Mouse (Mus musculus): ENCODE measurements at regions not wholly inside any gene's neighbourhood (a gene's known extent, or its start where the extent isn't known, plus 50 kb on each side); places are given as distances from the start of the nearest gene placed in this dataset.

DNA sequence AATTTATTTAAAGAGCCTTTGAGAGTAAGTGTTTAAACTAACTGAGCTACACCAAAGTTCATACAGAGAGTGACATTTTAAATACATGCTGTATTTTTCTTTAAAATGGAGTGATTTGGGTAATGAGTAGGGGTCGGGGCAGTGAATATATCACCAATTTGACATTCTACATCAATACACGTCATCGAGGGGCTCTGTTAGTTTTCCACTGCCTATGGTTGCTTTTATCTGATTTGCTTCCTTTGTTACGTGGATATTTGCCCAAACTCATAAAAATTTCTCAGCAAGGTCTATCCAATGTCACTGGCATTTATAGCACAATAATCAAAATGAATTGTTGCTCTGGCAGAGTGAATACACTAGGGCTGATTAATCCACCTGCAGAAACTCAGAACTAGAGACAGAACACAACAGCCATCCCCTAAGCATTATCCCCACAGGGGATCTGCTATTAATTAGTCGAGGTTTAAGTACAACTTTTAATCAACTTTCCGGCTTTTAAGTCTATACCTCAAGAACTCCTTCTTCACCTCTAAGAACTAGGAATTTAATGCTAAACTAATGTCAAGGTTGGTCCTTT, 400.1 kb upstream of the Sptlc3 start:
- Histone ChIP-seq H3K4me3 (ENCODE audit: low read depth, low read length) (no peak overlapping the region), H3K9me3 (replicated peaks; ENCODE audit: control insufficient read depth, low read length) (no peaks in the 10 kb centered on the region), H3K4me2 (ENCODE audit: low read depth, low read length) (no peak overlapping the region), H3K27me3 (ENCODE audit: control insufficient read depth, insufficient read depth, low read length) (no peaks in the 10 kb centered on the region), H3K9ac (replicated peaks; ENCODE audit: low read length) (no peak overlapping the region), H3K36me3 (replicated peaks; ENCODE audit: control insufficient read depth, insufficient read depth, low read depth, low read length) (no peaks in the 10 kb centered on the region), H3K4me1 (ENCODE audit: control insufficient read depth, insufficient read depth, low read length) (no peaks in the 10 kb centered on the region), H3K27ac (replicated peaks; ENCODE audit: low read depth, low read length) (no peak overlapping the region)
- ATAC-seq (replicated peaks; ENCODE audit: insufficient number of reproducible peaks, low FRiP score, low TSS enrichment, low read depth): no peak
- DNase-seq (ENCODE audit: low spot score): no peak
- WGBS: 71% methylated on average over 6 of the region's 6 CpGs

DNA sequence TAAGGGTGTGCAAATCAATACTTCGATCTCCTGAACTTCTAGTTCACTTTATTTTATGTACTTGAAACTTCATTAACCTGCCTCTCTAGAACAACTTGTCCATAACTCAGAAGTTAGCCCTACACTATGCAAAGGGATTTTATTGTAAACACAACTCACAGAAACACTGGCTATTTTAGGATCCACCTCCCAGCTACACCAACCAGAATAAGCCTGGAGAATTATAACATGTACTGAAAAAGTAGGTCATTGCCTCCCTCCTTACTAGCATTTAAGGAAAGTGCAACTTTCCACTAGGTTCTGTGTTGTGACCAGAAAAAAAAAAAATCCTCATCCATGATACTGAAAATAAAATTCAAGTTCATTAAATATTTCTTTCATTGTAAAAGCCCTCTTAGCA, 382.0 kb upstream of the Sptlc3 start:
- Histone ChIP-seq H3K4me2 (ENCODE audit: low read depth, low read length) (no peak overlapping the region), H3K27ac (replicated peaks; ENCODE audit: low read depth, low read length) (no peak overlapping the region), H3K4me1 (ENCODE audit: control insufficient read depth, insufficient read depth, low read length) (no peaks in the 10 kb centered on the region), H3K9me3 (replicated peaks; ENCODE audit: control insufficient read depth, low read length) (no peaks in the 10 kb centered on the region), H3K27me3 (ENCODE audit: control insufficient read depth, insufficient read depth, low read length) (no peaks in the 10 kb centered on the region), H3K4me3 (ENCODE audit: low read depth, low read length) (no peak overlapping the region), H3K9ac (replicated peaks; ENCODE audit: low read length) (no peak overlapping the region), H3K36me3 (replicated peaks; ENCODE audit: control insufficient read depth, insufficient read depth, low read depth, low read length) (no peaks in the 10 kb centered on the region)
- no peak for DNase-seq (ENCODE audit: low spot score)
- 89% methylated on average over 1 of the region's 1 CpGs for WGBS
- ATAC-seq (replicated peaks; ENCODE audit: insufficient number of reproducible peaks, low FRiP score, low TSS enrichment, low read depth): no peak

DNA sequence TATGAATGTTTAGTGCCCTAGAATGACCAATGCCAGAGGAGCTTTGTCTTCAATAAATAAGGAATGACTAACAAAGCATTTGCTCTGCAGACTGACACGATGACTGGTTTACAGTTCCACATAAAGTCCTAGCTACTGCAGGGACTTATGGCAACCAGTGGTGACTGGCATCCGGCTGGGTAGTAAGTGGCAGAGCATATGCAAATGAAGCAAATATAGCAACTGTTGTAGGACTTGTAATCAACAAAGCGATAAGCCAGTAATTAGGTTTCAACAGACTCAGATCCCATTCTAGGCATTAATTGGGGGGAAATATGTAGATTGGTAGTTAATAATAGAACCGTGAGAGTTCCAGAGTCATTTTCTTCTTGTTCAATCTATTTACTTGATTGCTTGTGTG, 379.2 kb upstream of the Sptlc3 start:
- WGBS: 88% methylated on average over 4 of the region's 4 CpGs
- DNase-seq (ENCODE audit: low spot score) (no peak), ATAC-seq (replicated peaks; ENCODE audit: insufficient number of reproducible peaks, low FRiP score, low TSS enrichment, low read depth) (no peak)
- Histone ChIP-seq H3K4me1 (ENCODE audit: control insufficient read depth, insufficient read depth, low read length) (no peaks in the 10 kb centered on the region), H3K4me3 (ENCODE audit: low read depth, low read length) (no peak overlapping the region), H3K36me3 (replicated peaks; ENCODE audit: control insufficient read depth, insufficient read depth, low read depth, low read length) (no peaks in the 10 kb centered on the region), H3K27ac (replicated peaks; ENCODE audit: low read depth, low read length) (no peak overlapping the region), H3K27me3 (ENCODE audit: control insufficient read depth, insufficient read depth, low read length) (no peaks in the 10 kb centered on the region), H3K9ac (replicated peaks; ENCODE audit: low read length) (no peak overlapping the region), H3K4me2 (ENCODE audit: low read depth, low read length) (no peak overlapping the region), H3K9me3 (replicated peaks; ENCODE audit: control insufficient read depth, low read length) (no peaks in the 10 kb centered on the region)

- Histone ChIP-seq H3K27ac (replicated peaks; ENCODE audit: low read depth, low read length) (no peak overlapping the region), H3K4me2 (ENCODE audit: low read depth, low read length) (no peak overlapping the region), H3K4me3 (ENCODE audit: low read depth, low read length) (no peak overlapping the region), H3K36me3 (replicated peaks; ENCODE audit: control insufficient read depth, insufficient read depth, low read depth, low read length) (no peaks in the 10 kb centered on the region), H3K9me3 (replicated peaks; ENCODE audit: control insufficient read depth, low read length) (no peaks in the 10 kb centered on the region), H3K9ac (replicated peaks; ENCODE audit: low read length) (no peak overlapping the region), H3K4me1 (ENCODE audit: control insufficient read depth, insufficient read depth, low read length) (no peaks in the 10 kb centered on the region), H3K27me3 (ENCODE audit: control insufficient read depth, insufficient read depth, low read length) (no peaks in the 10 kb centered on the region)
- 89% methylated on average over 1 of the region's 1 CpGs for WGBS
- ATAC-seq (replicated peaks; ENCODE audit: insufficient number of reproducible peaks, low FRiP score, low TSS enrichment, low read depth): no peak
- no peak for DNase-seq (ENCODE audit: low spot score)
Measured at GRCm38 (mm10) chr2:139120905-139121304, 372.8 kb upstream of the Sptlc3 start.

- H3K27me3 ChIP-seq (ENCODE audit: control insufficient read depth, insufficient read depth, low read length): no peaks in the 10 kb centered on the region
- H3K36me3 ChIP-seq (replicated peaks; ENCODE audit: control insufficient read depth, insufficient read depth, low read depth, low read length): no peaks in the 10 kb centered on the region
- no peak overlapping the region for H3K9ac ChIP-seq (replicated peaks; ENCODE audit: low read length)
- WGBS: 74% methylated on average over 1 of the region's 1 CpGs
- H3K4me1 ChIP-seq (ENCODE audit: control insufficient read depth, insufficient read depth, low read length): no peaks in the 10 kb centered on the region
- DNase-seq (ENCODE audit: low spot score): no peak
- no peak overlapping the region for H3K4me2 ChIP-seq (ENCODE audit: low read depth, low read length)
- no peak overlapping the region for H3K27ac ChIP-seq (replicated peaks; ENCODE audit: low read depth, low read length)
- no peak overlapping the region for H3K4me3 ChIP-seq (ENCODE audit: low read depth, low read length)
- H3K9me3 ChIP-seq (replicated peaks; ENCODE audit: control insufficient read depth, low read length): no peaks in the 10 kb centered on the region
- no peak for ATAC-seq (replicated peaks; ENCODE audit: insufficient number of reproducible peaks, low FRiP score, low TSS enrichment, low read depth)
Measured at GRCm38 (mm10) chr2:139132121-139132520, 361.6 kb upstream of the Sptlc3 start.

- WGBS: 78% methylated on average over 1 of the region's 1 CpGs
- ATAC-seq (replicated peaks; ENCODE audit: insufficient number of reproducible peaks, low FRiP score, low TSS enrichment, low read depth): no peak
- no peak overlapping the region for H3K27ac ChIP-seq (replicated peaks; ENCODE audit: low read depth, low read length)
Measured at GRCm38 (mm10) chr2:139147004-139147403, 346.7 kb upstream of the Sptlc3 start.

GRCm38 (mm10) chr2:139179641-139180040, 314.1 kb upstream of the Sptlc3 start:
- Histone ChIP-seq H3K4me3 (ENCODE audit: low read depth, low read length) (no peak overlapping the region), H3K27ac (replicated peaks; ENCODE audit: low read depth, low read length) (no peak overlapping the region), H3K36me3 (replicated peaks; ENCODE audit: control insufficient read depth, insufficient read depth, low read depth, low read length) (no peaks in the 10 kb centered on the region), H3K4me1 (ENCODE audit: control insufficient read depth, insufficient read depth, low read length) (no peaks in the 10 kb centered on the region), H3K27me3 (ENCODE audit: control insufficient read depth, insufficient read depth, low read length) (no peaks in the 10 kb centered on the region), H3K9ac (replicated peaks; ENCODE audit: low read length) (no peak overlapping the region), H3K4me2 (ENCODE audit: low read depth, low read length) (no peak overlapping the region), H3K9me3 (replicated peaks; ENCODE audit: control insufficient read depth, low read length) (no peaks in the 10 kb centered on the region)
- 81% methylated on average over 2 of the region's 2 CpGs for WGBS
- DNase-seq (ENCODE audit: low spot score): no peak
- ATAC-seq (replicated peaks; ENCODE audit: insufficient number of reproducible peaks, low FRiP score, low TSS enrichment, low read depth): no peak

More at GRCm38 (mm10) chr2:139147004-139147403, 346.7 kb upstream of the Sptlc3 start:
- Histone ChIP-seq H3K4me1 (ENCODE audit: control insufficient read depth, insufficient read depth, low read length) (no peaks in the 10 kb centered on the region), H3K9me3 (replicated peaks; ENCODE audit: control insufficient read depth, low read length) (no peaks in the 10 kb centered on the region), H3K4me3 (ENCODE audit: low read depth, low read length) (no peak overlapping the region), H3K9ac (replicated peaks; ENCODE audit: low read length) (no peak overlapping the region), H3K4me2 (ENCODE audit: low read depth, low read length) (no peak overlapping the region), H3K36me3 (replicated peaks; ENCODE audit: control insufficient read depth, insufficient read depth, low read depth, low read length) (no peaks in the 10 kb centered on the region), H3K27me3 (ENCODE audit: control insufficient read depth, insufficient read depth, low read length) (no peaks in the 10 kb centered on the region)
- DNase-seq (ENCODE audit: low spot score): no peak

- Histone ChIP-seq H3K4me2 (ENCODE audit: low read depth, low read length) (no peak overlapping the region), H3K4me1 (ENCODE audit: control insufficient read depth, insufficient read depth, low read length) (no peaks in the 10 kb centered on the region), H3K9ac (replicated peaks; ENCODE audit: low read length) (no peak overlapping the region), H3K9me3 (replicated peaks; ENCODE audit: control insufficient read depth, low read length) (no peaks in the 10 kb centered on the region), H3K27me3 (ENCODE audit: control insufficient read depth, insufficient read depth, low read length) (no peaks in the 10 kb centered on the region), H3K4me3 (ENCODE audit: low read depth, low read length) (no peak overlapping the region), H3K36me3 (replicated peaks; ENCODE audit: control insufficient read depth, insufficient read depth, low read depth, low read length) (no peaks in the 10 kb centered on the region), H3K27ac (replicated peaks; ENCODE audit: low read depth, low read length) (no peak overlapping the region)
- WGBS: 83% methylated on average over 2 of the region's 2 CpGs
- no peak for DNase-seq (ENCODE audit: low spot score)
- no peak for ATAC-seq (replicated peaks; ENCODE audit: insufficient number of reproducible peaks, low FRiP score, low TSS enrichment, low read depth)
Measured at GRCm38 (mm10) chr2:139198281-139198680, 295.4 kb upstream of the Sptlc3 start.
